Mouse (Mus musculus) small intestine, adult 2 months (tissue): ENCODE results near the gene Jund.
A peak's percentile ranks its signal among the peaks of the same experiment; 100 is the strongest.

ENCODE experiments used
- CTCF ChIP-seq: fragments of 200-500 bp; IDR thresholded peaks from 2 replicates; pipeline ENCODE4 v1.5.1; 2012; ENCODE audit warnings: low read depth, mild to moderate bottlenecking, control low read depth, inconsistent platforms, low read length, moderate library complexity, mixed read lengths; ENCODE audit not compliant: insufficient replicate concordance, insufficient read length; ENCODE audit errors: extremely low read depth
- POLR2A ChIP-seq: fragments of 200-500 bp; IDR thresholded peaks from 2 replicates; pipeline ENCODE4 v1.6.1; 2012; ENCODE audit warnings: low read depth, mild to moderate bottlenecking, control low read depth, inconsistent platforms, low read length, moderate library complexity

GRCm38 (mm10) chr8:70720739-70721138 lies 22.0 kb downstream of the Jund start:
- no peak for TF ChIP-seq POLR2A
- peak; percentile 83; the same call in 1 of the 2 replicates for TF ChIP-seq CTCF
